Mouse (Mus musculus) right cerebral cortex, adult 18-20 months (tissue): ENCODE data around the gene Pitx2.

Experiments
- DNase-seq: peaks from one replicate; pipeline ENCODE4 v3.0.0; 2022; ENCODE audit warnings: mixed read lengths

Gene Pitx2

DNA sequence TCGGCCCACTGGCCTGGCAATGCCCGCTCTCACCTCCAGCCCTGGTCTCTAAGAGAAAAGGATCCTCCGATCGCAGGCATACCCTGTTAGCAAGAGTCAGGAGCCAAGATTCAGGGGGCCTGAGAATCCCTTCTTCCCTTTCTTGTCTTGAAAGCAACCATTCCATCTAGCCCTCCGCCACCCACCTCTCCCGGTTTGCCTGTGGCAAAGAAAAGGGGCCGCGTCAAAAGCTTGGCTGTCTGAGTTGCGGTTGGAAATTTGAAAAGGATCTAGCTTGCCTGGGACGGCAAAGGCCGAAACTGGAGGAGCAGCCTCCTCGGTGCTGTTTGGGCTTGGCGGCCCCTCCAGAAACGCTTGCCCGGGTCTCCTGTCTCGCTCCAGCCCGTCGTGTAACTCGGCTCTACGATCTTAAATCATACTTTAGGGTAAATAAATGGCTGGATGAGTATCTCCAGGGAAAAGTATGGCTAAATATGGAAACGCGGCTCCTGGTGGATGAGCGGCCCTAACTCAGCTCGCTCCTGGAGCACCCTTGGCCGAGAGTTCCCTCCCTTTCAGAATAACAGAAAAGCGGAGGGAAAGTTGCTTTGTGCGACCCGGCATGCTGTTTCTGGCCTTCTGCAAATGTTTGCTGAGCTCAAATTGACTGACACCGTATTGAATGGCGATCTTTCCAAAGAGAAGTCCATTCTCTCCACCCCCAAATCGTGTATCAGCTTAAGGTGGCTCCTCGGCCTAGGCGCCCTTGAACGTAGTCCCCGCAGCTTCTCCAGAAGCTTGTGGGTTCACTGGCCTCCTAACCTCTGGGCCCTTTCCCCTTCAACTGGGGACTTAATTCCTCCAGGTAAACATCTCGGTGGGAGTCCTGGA is 3.4 kb downstream of the Pitx2 start:
- no peak for DNase-seq

DNA sequence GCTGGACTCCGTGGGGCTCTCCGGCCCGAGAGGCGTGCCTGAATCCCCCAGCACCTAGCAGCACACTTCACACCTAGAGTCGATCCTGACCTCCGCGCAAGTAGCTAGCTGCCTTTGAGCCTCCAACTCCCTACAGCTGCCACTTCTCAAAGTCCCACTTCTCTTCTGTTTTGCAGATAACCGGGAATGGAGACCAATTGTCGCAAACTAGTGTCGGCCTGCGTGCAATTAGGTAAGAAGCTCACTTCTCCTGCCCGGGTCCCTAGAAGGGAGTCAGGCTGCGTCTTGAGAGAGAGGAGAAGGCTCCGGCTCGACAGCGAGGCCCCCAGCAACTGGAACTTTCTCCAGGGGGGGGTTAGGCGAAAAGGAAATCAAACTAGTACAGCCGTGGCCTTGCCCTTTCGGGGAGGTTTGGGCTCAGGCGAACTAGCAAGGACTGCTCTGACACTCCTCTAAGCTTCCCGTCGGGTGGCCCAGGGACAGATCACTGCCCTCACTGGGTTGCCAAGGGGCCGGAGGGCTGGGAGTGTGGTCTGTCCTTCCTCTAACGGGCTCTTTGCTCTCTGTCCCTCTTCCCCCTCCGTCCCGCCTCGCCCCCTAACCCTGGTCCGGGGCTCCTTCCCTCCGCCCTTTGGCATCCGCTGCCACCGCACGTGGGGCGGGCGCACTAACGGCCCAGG is 4.2 kb downstream of the Pitx2 start:
- DNase-seq = no peak

DNA sequence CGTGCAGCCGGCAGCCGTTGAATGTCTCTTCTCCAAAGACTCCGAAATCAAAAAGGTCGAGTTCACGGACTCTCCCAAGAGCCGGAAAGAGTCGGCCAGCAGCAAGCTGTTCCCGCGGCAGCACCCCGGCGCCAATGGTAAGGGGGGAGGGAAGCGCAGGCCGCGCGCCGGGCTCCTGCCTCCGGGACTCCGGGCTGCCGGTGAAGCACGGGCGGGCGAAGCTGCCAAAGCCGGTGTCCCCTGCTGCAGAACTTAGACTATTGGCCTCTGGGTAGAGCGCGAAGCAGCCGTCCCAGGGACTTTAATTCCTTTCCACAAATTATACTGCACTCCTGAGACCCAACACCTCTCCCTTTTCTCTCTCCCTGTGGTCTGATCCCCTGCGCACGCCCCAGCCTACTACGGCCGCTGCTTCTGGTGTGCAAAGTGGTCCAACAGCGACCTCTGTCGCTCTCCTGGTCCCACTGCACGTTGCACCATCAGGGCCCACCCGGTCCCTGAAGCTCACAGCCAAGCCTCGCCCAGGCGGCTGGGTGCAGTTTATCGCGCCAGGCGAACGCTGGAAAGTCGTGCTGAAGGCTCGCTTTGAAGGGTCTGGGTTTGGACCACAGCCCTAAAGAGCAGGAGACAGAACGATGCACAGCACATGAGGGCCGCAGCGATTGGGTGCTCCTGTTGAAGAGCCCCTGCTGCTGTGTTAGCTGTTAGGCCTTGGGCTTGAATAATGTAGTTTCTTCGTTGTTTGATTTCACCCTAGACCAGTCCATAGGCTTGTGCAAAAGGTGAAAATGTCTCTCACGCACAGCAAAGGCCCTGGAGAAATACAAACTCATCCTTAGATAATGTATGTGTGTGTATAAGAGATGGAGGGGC is 5.0 kb downstream of the Pitx2 start:
- DNase-seq = peak; percentile 52

DNA sequence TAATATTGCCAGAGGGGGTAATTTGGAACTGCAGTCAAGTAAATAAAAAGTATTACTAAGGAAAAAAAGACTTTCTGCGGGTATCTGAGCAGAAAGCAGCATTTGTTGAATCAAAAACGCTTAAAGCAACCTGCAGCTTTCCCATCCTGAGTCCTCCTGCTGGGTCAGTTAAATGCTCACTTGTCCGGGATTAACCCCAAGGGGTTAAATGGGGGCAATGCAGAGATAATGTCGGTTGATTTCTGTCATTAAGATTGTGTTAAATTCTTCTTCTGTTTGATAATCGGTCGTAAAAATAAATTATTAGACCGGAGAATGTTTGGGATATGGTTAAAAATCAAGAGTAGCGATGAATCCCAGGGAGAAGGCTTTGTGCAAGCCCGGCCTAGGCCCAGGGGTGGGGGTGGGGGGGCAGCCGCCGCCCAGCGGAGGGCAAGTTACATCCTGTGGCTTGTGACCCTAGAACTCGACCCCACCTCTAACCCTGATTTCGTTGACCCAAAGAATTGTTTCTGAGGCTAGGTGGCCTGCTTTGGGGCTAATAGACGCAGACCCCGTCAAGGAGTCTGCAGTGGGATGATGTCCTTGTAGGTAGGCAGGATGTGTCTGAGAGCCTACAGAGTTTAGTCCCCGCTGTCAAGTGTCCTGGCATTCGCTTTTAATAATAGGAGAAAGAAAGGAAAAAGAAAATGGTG is 6.0 kb downstream of the Pitx2 start:
- DNase-seq = no peak

DNA sequence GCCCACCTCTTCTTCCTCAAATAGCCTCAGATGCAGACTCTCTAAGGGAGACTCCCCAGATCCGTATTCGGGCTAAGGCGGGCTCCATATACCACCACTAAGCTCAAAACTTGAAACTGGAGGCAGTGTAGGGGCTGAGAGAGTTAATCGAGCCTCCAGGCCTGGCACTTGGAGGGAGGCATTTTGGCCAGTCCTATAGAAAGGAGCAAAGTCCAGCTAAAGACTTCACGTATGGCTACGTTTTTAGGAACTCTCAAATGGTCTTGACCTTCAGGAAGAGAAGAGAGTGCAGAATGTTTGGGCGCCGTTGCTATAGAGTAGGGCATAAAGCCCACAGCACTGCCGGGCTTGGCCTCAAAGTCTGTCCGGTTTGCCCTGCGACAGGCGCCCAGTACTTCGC is 7.1 kb downstream of the Pitx2 start:
- no peak for DNase-seq

DNA sequence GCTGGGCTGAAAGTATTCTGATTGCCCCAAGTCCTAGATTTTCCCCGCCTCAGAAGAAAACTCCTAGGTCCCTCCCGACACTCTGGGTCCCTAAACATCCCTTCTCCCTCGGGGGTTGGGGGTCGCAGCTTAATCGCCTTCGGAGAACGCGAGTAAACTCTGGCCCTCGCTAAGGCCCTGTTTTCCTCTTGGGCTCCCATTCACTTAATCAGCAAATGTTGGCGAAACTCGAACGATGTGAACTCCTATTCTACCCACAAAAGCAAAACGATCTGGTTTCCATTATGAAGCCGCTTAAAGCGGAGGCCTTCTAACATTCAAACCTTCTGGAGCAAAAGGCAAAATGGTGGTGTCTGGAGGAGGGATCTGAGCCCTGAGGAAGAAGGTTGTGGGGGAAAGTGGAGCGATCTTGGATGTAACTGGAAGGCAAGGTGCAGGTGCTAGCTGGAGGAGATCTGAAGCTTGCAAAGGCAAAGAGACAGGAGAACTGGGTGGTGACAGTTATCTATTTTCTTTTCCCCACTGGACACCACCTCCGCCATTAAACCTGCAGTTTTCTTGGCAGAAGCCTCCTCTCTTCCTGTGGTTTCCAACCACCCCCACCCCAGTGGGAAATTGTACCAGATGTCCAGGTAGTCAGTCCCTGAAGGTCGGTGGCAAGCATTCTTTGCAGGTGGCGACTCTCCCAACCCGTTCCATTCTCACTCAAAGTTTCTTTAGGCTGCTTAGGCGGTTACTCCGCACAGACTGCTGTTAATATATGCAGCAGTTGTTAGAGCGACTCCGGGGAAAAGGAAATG is 7.8 kb downstream of the Pitx2 start:
- DNase-seq = no peak

DNA sequence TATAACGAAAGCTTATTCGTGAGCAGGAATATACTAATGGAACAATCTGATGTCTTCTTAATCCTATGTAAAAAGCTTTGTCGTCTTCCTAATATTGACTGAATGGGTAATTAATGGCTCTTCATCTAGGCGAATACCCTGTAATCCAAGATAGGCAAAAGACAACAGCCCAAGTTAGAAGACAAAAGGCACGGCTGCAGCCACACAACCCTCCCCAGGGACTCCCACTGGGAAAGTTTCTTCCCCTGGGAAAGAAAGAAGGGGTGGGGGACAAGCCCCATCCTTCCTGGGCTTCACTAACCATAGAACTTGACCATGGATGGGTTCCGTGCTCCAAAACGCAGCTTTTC is 8.3 kb downstream of the Pitx2 start:
- no peak for DNase-seq

DNA sequence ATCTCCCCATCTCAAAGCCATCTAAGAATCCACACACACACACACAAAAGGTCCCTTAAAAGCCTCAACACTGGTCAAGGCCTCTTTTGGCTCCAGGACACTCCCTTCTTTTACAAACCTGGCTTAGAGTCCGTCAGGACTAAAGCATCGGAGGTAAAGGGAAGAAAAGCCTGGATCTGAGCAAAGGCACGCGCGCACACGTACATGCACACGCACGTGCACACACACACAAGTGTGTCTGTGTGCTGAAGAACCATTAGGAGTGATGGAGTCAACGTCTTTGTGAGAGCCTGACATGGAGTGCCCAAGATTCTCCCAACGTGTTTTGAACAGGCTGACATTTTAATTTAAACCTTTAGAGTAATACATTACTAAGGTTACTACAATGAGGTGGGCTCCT is 8.7 kb downstream of the Pitx2 start:
- DNase-seq = no peak

DNA sequence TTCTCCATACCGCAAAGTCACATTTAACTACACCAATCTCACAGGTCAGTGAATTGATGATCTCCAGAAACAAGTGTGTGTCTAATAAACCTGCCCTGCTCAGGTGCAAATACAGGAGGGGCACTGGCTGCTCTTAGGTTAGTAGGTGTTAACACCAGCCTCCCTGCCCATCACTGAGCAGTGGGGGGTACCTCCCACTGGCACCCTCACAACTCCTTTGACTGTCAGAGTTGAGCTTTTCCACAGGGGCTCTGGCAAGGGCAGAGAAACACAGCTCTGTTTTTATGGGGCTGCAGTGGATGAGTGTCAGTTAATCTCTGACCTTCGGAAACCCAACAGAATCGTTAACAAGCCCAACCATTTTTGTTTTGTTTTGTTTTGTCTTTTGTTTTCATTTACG is 9.6 kb downstream of the Pitx2 start:
- DNase-seq = no peak

DNA sequence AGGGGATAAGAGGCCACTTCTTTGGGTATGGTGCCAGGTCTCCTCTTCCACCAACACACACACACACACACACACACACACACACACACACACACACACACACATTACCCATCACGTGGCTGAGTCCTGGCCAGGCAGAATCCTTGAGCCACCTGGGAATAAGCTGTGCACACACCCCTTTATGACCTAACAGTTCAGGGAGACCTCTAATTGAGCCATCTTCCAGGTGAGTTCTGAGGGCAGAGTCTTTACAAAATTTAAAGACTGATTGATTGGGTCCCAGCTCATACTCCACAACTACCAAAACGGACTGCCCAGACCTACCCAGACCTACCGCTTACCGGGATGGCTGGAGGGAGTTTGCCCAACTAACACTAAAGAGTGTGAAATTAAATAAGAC is 10.1 kb downstream of the Pitx2 start:
- no peak for DNase-seq

DNA sequence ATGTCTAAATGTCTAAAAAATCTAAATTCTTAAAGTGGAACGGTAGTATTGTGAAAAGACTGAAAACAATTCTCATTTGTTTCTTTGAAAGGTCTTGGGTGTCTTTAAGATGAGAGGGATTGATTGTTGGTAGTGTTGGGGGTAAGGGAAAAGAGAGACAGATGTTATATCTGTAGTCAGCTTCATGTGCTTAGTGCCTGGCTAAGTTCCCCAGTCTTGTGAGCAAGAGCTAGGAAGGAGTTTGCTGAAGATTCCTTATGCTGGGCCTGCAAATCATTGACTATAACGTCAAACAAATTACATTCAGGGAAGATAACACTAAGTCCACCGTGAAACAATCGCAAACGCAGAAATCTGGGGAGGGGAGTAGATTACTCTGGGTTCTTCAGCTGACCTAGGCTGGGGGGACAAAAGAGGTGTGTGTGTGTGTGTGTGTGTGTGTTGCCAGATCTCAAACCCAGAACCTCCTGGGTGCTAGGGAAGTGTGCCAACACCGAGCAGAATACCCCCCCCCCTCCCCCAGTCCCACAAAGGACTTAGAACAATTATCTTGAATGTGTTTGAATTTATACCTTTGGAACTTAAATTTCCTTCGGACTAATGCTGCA is 12.5 kb downstream of the Pitx2 start:
- DNase-seq = no peak

DNA sequence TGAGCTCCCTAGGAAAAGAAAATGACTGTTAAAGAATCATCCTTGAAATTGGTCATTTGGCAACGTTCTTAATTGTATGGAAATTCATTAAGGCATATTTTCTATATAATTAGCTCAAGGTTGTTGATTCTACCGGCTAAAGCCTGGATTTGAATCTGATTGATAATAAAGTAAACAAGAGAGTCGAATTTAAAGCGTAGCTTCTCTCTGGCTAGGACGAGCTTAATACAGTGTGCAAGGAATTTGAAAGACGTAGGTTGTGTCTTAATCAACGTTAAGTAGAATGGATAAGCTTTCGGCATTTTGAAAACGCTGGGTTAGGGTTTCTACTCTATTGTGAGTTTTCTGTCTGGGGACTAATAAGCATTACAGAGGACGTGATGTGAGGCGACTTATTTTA is 13.1 kb downstream of the Pitx2 start:
- no peak for DNase-seq

DNA sequence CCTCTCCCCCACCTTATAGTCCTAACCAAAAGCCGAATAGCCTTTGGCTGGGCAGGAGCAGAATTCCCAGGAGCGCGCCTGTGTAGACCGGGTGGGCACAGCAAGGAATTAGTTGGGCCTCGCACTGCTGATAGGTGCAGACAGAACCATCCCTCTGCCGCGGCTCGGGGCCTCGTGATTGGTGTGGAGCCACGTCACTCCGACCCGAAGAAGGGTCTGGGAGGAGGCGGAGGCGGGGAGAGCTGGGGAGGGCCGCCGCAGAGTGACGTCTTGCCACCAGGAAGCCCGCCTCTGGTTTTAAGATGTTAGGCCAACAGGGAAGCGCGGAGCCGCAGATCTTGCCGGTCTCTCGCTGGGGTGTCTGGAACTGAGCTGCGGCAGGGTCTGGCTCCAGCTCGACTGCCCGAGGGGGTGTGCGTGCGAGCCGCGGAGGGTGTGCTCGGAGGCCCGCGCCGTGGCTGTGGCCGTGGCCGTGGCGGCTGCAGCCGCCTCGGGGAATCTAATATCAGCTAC is 14.0 kb downstream of the Pitx2 start:
- DNase-seq = no peak

DNA sequence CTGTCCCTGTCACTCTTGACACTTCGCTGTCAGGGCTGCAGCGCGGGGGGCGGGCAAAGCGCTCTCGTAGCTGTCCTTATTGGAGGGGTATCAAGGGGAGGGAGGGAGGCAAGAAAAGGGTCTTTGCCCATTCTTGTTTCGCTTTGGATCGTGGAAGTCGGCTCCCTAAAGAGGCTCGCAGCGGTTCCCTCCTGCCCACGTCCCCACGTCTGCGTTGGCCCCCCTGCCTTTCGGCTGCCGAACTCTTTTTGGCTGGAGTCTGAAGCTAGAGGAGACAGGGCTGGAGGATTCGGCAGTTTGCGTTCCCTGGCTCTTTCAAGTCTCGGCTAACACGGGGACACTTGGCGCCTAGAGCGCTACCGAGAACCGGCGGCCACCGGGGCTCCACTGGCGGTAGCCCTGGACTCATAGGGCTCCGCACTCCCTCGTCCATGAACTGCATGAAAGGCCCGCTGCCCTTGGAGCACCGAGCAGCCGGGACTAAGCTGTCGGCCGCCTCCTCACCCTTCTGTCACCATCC is 14.5 kb downstream of the Pitx2 start:
- DNase-seq = no peak

DNA sequence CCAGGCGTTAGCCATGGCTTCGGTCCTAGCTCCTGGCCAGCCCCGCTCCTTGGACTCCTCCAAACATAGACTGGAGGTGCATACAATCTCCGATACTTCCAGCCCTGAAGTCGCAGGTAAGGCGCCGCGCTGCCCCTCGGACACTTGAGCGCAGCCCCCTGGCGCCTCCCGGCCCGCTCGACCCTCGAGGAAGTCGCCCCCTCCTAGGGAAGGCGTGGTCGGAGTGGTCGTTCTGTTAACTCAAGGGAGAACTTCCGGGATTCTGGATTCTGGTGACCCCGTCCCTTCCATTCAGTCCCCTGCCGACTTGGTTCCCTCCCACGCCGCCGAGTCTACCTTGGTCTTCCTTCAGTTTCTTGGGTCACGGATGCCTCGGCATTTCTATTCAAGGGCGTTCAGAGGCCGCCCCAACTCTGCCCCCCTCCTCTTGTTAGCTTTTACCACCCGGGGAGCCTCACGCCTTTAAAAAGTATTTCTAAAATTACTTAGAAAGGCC is 15.0 kb downstream of the Pitx2 start:
- DNase-seq = no peak

DNA sequence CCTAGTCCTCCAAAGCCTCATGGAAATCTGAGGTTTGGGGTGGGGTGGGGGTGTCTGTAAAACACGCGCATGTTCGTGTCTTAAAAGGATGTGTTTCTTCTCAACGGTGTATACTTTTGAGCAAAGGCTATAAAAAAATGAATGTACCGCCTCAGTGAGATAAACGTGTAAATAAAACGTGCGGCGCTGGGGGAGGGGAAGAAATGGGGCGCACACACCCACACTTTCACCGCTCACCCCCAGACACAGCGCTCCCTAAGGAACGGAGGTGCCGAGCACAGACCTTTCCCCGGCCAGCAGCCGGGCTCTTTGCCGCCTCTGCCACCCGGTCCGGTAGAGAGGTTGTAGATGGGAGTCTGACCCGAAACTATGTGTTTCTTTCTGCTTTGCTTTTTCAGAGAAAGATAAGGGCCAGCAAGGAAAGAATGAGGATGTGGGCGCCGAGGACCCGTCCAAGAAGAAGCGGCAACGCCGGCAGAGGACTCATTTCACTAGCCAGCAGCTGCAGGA is 15.6 kb downstream of the Pitx2 start:
- no peak for DNase-seq

DNA sequence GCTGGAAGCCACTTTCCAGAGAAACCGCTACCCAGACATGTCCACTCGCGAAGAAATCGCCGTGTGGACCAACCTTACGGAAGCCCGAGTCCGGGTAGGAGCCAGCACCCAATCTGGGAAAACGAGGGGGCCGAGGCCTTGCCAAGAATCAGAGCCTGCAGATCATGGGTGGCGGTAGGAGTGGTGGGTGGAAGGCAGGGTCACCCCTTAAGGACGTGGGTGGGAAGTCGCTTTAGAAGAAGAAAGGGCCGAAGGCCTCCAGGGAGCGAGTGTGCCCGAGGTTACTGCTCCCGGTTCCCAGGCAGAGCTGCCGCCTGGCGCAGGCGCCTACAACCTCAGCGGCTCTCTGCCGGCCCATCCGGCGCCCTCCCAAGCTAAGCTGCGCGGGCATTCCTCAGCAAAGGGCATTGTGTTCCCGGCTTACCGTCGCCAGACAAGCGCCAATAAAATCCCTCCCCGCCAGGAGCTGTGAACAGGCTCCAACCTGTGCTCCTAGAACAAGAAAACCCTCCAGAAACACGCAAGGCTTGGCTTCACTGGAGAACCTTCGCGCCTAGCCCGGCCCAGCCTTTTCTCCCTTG is 16.2 kb downstream of the Pitx2 start:
- DNase-seq = no peak

DNA sequence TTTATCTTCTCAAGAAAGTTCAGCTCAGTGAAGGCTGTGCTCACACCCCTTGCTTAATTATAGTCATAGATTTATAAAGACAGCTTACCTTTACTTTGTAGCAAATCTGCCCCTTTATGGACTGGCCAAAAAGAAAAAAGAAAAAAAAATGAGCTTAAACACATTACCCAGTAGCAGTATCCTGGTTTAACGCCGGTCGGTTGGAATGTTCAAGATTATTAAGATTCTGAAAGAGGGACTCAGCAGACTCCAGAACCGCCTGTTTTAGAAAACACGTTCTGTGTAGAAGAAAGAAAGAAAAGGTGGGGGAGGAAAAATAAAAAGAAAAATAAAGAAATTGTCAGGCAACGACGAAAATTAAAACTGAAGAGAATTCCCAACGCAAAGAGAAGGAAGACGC is 16.8 kb downstream of the Pitx2 start:
- DNase-seq = no peak

DNA sequence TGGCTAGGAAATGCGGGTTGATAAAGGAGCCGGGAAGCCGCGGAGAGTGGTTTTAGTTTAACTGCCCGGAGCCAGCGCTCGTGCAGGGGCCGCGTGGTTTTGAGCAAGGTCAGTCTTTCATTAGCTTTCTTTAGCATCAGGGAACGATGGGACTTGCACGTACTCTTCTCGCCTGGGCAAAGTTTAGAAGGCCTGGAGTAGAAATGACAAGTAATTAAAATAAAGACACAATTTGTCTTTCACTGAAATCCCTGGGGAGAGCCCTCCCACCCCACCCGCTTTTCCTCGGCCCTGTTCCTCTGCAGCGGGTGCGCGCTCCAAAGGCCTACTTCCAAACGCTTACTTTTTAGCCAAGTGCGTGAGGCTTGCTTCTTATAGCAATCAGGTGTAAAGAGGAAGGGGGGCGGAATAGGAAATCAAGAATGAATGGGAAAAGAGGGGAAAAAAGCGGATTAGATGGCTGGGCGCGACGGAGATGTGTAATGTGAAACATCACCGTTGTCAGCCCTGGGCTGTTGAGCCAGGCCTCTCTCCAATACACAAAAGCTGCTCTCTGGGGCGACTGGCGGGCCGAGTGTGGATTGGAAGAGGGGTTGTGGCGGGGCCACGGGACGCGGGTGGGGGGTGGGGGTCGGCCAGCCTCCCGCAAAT is 17.4 kb downstream of the Pitx2 start:
- no peak for DNase-seq

DNA sequence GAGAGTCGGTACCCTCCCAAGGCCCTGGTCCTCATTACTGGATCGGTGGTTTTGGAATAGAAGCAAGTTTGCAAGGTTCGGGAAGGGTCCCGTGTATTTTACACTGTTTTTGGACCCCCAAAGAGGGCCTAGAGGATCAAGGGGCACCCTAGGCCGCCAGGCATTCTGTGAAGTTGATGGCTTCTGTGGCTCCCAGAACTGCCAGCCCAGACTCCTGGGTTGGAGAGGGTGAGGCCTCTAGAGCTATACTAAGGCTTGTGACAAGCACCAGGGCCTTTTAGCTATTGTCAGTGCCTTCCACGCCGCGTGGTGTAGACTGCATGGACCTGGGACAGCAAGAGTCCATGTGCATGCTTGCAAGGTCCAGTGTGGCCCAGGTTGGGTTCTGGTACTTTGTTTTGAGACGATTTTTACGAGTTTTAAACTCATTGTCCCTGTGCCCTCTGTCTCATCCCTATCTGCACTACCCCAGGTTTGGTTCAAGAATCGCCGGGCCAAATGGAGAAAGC is 18.2 kb downstream of the Pitx2 start:
- no peak for DNase-seq
